Mouse (Mus musculus) ovary, adult 18-20 months (tissue): Measurements from ENCODE around the gene Tmem123.

Source experiments
- DNase-seq: peaks from one replicate; pipeline ENCODE4 v3.0.0; 2022; ENCODE audit warnings: low spot score, mixed read lengths

Gene Tmem123

DNA sequence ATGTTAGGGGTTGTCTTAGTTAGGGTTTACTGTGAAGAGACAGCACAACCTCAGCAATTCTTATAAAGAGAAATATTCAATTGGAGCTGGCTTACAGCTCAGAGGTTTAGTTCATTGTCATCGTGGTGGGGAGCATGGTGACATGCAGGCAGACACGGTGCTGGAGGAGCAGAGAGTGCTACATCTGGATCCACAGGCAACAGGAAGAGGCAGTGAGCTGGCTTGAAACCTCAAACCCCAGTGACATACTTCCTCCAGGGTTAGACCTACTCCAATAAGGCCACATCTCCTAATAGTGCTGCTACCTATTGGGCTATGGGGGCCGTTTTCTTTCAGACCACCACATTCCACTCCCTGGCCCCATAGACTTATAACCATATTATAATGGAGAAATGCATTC, 12.1 kb downstream of the Tmem123 start:
- no peak for DNase-seq

GRCm38 (mm10) chr9:7776940-7777339, 13.1 kb downstream of the Tmem123 start:
- DNase-seq: no peak

GRCm38 (mm10) chr9:7777652-7778051, 13.8 kb downstream of the Tmem123 start:
- no peak for DNase-seq

DNA sequence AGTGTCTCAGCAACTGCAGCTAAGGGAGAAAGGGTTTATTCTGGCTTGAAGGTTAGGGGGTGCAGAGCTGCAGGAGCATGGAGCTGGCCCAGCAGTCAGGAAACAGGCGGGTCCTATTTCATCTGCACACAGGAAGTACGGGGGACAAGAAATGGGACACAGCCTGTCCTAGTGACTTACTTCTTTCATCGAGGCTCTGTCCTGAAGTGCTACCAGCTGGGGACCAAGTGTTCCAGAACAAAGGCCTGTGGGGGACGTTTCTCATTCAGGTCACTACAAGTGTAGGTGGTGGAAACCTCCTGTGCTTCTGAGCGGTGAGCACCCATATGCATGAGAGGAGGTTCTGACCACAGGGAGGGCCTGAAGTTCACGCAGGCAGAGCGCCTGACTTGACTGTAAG, 14.9 kb downstream of the Tmem123 start:
- DNase-seq: no peak

- DNase-seq: no peak
Measured at GRCm38 (mm10) chr9:7779786-7780185, 15.9 kb downstream of the Tmem123 start.

DNA sequence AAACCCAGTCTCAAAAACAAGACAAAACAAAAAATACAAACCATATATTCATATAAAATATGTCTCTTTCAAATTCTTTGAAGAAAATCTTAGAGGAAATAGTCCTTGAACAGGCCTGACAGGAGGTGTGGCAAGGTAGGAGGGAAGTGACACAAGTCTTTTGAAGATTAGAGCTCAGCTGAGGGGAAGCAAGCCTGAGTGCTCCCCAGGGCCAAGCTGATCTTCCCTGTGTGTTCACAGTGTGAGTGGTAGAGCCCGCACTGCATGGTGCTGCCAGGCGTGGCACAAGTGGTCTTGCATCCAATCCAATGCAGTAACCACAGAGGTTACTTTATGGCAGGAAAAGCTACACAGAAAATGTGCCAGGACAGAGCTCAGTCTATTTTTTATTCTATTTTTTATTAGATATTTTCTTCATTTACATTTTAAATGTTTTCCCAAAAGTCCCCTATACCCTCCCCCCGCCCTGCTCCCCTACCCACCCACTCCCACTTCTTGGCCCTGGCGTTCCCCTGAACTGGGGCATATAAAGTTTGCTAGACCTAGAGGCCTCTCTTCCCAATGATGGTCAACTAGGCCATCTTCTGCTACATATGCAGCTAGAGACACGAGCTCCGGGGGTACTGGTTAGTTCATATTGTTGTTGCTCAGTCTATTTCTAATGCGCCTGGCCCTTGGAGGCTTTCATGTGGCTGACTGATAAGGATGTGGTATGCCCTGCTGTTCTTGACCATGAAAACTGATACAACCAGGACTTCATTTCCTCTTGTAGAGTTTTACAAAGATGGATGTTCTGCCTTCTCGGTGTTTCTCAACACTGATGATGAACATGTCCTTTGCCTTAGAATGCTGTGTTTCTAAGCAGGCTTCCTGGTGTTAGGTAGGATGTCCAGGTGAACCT, 16.7 kb downstream of the Tmem123 start:
- DNase-seq: no peak

DNA sequence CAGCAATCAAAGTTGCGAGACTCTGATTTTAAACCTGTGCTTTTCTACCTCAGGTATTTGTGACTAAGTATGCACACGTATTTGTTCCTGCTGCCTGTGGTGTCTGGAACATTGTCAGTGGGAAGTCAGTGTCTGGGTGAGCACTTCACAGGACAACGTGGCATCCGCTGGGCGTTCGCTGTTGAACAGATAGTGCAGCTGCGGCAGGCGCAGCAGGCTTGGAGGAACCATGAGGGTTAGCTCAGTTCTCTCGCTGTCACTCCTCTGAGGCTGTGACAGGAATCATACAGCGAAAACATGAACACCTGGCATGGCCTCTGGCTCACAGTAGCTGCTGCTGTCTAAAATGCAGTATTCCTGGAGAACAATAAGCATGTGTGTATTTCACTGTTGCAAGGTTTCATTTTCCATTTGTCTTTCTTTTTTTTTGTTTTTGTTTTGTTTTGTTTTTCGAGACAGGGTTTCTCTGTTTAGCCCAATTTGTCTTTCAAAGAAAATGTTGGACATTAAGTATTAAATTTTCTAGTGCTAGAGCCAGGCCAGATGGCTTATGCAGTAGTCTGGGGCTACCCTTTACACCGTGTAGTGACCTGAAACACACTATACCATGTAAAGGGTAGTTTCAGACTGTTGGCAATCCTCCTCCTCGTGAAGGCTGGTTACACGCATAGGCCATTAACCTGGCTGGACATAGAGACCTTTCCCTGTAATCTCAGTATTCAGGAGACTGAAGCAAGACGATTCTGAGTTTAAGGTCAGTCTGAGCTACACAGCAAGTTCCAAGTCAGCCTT, 20.2 kb downstream of the Tmem123 start:
- no peak for DNase-seq

- DNase-seq: no peak
Measured at GRCm38 (mm10) chr9:7784615-7785012, 20.8 kb downstream of the Tmem123 start.

DNA sequence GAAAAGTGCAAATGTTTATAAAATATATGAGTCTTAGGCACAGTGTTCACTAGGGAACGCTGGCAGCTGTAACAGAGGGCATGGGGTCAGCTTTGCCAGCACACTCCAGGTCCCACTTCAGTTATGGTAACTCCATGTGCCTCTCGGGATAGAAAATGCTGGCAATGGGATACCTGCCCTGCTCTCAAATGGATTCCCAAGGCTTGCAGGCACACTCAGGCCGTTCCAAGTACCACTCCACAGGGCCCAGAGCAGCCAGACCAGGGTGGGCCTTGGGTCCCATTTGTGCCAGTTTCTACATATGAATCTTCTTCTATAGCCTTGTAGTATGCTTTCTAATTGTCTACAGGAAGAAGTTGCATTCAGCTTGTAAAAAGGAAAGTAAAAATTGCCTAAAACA, 21.6 kb downstream of the Tmem123 start:
- DNase-seq: no peak

DNA sequence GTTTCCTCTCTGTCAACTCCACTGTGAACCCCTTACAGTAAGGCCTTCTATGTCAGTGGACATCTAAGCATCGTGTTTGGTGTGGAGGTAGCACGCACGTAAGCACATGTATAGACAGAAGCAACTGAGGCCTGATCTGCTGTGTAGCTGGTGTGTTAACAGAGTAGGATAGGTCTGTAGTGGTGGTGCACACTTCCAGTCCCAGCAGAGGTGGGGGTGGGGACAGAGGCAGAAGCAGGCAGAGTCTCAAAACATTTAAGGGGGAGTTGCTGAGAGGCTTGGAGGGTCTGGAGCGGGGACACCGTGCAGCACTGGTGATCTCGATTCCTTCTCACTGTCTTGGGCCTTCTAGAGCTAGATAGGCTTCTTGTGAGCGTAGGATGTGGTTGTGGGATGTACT, 22.2 kb downstream of the Tmem123 start:
- no peak for DNase-seq

DNA sequence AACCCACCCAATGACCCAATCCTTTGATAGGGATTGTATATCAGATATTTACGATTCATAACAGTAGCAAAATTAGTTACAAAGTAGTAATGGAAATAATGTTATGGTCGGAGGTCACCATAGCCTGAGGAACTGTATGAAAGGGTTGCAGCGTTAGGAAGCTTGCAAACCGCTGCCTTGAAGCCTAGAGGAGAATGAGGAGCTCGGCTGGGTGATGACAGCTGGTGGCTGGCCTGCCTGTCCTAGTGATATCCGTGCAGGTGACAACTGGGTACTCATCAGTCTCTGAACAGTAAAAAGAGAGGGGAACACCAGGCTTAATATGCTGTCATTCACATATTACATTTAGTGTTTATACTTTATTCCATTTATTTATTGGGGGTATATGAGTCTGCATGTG, 24.6 kb downstream of the Tmem123 start:
- no peak for DNase-seq

DNA sequence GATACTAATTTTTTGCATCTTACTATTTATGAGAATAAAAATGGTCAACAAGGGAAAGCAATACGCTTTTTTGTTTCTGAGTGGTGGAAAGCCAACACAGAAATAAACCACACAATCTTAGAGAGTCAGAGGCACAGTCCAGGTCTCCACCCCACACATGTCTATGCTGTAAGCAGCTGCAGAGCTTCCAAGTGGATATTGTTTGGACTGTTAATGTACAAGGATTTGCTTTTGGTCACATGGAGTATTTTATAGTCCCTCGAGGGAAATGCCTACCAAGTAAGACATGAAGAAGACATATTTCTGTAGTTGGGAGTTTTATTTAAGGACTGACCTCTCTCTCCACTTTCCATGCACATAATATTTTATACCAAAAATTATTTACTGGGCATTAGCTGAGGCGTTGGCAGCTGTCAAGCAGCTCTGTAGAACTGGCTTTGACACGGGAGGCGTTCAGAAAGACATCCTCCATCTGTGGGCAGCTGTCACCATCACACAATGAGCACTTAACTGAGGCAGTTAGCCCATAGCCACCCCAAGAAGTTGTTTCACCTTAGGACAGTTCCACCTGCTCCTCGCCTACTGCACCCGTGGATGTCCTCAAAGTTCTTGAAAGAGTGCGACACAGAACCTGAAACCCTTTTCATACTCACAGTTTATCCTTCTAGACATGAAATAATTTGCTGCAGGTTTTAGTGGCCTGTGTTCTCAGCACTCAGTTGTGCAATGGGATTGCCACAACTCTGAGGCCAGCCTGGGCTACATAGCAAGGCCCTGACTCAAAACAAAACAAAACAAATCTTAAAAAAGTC, 26.1 kb downstream of the Tmem123 start:
- DNase-seq: no peak

GRCm38 (mm10) chr9:7790580-7791084, 26.8 kb downstream of the Tmem123 start:
- DNase-seq: no peak

DNA sequence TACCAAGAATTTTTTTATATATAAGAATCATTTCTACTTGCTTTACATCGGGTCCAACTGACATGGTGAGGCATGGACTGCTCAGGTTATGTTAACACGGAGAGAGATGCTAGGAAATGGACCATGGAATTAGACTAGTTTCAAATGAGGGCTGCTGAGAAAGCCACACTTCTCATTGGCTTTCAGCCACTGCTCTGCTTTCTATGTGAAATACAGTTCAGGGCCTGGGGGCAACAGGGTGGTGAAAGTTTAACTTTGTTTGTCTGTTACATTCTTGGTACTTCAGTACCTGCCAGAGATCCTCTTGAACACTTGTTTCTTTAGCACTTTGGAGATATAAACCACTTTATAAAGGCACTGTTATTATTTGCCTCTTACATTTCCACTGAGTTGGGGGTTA, 29.7 kb downstream of the Tmem123 start:
- no peak for DNase-seq

- DNase-seq: no peak
Measured at GRCm38 (mm10) chr9:7795581-7795980, 31.7 kb downstream of the Tmem123 start.

- DNase-seq: peak; percentile 34
Measured at GRCm38 (mm10) chr9:7796129-7796864, 32.5 kb downstream of the Tmem123 start.

- DNase-seq: no peak
Measured at GRCm38 (mm10) chr9:7797542-7797941, 33.7 kb downstream of the Tmem123 start.

- no peak for DNase-seq
Measured at GRCm38 (mm10) chr9:7798555-7798954, 34.7 kb downstream of the Tmem123 start.

GRCm38 (mm10) chr9:7805101-7805506, 41.3 kb downstream of the Tmem123 start:
- no peak for DNase-seq

DNA sequence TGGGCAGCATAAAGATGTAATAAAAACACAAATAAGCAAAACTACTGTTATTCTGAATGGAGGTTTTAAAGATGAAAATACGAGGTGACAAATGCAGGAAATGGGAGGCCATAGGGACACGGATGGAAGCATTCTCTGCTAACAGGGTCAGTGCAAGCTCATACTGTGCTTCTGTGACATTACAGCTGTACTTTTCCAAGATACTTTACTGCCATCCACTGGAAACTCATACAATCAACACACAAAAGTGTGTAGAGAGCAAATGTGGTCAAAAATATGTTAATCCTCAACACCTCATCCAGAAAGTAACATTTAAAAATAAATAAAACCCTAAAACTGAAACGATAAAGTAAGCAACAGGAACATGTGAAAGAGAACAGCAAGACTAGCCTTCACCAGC, 58.9 kb downstream of the Tmem123 start:
- DNase-seq: no peak

DNA sequence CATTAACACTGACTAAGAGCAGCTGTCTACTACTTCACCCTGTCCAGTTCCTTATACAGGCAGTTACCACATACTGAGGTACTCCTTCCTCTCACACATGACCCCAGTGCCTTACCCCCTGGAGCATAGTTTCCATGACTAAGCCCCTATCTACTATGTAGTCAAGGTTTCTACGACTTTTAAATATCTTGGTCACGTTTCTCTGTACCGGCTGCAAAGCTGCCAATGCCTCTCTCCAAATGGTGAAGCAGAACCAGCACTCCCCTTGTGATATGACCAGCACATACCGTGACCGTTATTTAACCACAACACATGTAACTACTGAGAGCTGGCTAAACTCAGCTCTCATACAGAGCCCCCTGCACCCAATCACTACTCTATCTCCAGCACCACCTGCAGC, 61.1 kb downstream of the Tmem123 start:
- DNase-seq: no peak
